Mouse (Mus musculus) kidney, postnatal 4 days (tissue): ENCODE measurements around the gene Gm17660.
A peak's percentile ranks its signal among the peaks of the same experiment; 100 is the strongest.

Source experiments
- DNase-seq, 2 experiments: peaks; one replicate each; pipeline ENCODE4 v3.0.0; 2021; ENCODE audit warnings: mixed read lengths in 2 of 2

Gm17660 gene

GRCm38 (mm10) chr5:104076361-104076760, 1.0 kb downstream of the Gm17660 start:
- DNase-seq: peak in 1 of 2 experiments; percentile 14

GRCm38 (mm10) chr5:104074388-104074787, 3.0 kb downstream of the Gm17660 start:
- peak; percentile 87 for DNase-seq

- no peak for DNase-seq
These were observed 3.8 kb downstream of the Gm17660 start for GRCm38 (mm10) chr5:104073602-104074001.

DNA sequence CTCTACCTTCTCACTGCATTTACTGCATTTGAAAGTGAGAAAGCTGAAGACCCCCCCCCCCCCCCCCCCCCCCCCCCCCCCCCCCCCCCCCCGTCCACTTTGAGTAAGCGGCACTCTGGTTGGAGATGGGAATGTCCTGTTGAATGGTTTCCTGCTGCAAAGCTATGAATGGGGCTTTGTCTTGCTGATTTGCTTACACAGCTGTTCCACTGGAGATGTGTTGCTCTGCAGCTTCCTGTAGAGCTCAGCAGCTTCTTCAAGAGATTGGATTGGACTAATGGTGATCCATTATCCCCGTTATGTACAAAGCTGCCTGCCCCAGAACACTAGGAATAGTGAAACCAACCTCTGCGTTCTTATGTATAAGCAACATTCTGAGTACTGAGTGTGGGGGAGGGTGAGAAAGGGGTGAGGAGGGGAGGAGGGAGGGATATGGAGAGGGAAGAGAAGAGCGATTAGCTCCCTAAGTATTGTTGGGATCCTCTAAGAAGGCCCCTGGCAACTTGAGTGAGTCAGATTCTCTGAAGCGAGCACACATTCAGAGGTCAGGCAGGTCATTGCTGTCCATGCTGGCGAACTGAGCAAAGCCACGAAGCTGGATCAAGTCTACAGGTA, 5.0 kb downstream of the Gm17660 start:
- peak in 1 of 2 experiments; percentile 34 for DNase-seq

DNA sequence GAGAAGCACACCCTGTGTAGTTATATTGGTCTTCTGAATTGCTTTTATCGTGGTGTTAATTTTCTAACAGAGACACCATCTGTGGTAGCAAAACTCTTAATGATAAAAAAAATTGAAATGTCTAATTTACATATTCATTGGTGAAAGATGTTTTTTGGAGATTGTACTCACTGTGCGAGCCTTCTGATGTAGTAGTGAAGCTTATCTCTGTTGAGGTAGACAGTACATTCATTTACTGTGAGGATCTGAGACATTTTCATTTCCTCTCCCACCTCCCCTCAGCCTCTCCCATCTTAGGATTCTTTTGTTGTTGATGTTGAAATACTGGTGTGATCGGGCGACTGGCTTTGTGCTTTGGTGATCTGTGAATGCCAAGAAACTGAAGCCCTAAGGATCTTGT, 6.4 kb downstream of the Gm17660 start:
- no peak for DNase-seq

- DNase-seq: peak; percentile 31 to 45
These were observed 8.7 kb downstream of the Gm17660 start for GRCm38 (mm10) chr5:104068751-104069150.

- no peak for DNase-seq
These were observed 14.4 kb downstream of the Gm17660 start for GRCm38 (mm10) chr5:104062773-104063551.

DNA sequence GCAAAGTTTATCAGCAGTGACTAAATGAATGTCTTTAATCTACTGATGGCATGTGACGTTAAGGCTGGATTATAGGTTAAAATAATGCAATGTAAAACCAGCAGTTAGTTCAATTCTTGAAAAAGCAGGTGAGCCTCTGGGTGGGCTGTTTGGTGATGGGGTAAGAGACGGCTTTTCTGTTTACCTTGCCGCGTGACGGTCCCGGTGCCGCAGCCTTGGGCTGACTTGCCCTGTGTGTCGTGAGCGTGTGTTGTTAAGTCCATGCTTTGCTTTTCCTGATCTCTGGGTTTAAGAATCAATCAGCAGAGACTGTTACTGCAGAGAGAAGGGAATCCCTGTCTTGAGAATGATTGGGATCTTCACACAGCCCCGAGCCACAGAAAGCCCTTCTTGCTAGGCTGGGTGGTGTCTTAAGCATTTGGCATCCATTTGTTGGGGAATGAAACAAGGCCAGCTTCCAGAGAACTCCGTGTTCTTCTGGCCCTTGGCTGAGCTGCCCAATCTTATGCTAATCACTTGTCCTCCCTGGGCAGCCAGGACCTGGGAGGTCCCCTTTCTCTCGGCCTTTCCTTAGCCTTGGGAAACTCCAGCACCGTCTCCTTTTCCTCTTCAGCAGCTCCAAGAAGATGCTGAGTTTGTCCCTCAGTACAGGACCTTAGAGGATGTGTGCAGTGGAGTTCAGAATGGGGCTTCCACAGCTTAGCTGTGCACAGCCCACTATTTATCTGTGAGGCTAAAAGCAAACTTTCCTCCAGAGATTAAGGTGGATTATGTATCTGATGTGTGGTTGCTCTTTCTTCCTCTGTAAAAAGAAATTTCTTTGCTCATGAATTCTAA, 15.3 kb downstream of the Gm17660 start:
- no peak for DNase-seq

- DNase-seq: no peak
These were observed 17.0 kb downstream of the Gm17660 start for GRCm38 (mm10) chr5:104060429-104060828.

DNA sequence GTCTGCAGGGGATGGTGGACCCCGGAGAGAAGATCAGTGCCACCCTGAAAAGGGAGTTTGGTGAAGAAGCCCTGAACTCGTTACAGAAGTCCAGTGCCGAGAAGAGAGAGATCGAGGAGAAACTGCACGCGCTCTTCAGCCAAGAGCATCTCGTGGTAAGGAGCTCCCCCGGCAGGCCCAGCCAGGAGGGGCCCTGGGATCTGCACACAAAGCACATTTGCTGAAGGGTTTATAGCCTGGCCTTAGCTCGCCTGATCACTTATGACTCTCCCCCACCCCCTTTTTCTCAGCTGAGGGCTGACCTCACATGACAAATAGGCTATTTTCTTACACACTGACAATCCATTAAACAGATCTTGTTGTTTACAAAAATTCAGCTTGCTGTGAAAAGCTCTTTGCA, 17.8 kb downstream of the Gm17660 start:
- DNase-seq: peak; percentile 18 to 39

DNA sequence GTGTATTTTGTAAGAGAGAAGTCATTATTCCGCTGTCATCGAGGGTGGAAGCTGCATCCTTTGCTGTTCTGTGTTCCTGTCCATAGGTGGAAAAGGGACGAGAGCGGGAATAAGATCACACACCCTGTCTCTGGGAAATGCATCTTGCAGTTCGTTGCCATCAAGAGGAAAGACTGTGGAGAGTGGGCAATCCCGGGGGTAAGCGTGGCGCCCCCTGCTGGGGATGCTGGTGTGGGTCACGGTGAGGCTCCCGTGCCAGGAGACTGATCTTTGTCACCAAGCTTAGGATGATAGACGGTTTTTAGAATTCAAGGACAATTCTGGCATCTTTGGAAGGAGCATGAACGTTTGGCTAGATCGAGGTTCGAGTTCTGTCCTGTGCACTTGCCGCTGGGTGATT, 19.4 kb downstream of the Gm17660 start:
- peak; percentile 65 to 66 for DNase-seq

DNA sequence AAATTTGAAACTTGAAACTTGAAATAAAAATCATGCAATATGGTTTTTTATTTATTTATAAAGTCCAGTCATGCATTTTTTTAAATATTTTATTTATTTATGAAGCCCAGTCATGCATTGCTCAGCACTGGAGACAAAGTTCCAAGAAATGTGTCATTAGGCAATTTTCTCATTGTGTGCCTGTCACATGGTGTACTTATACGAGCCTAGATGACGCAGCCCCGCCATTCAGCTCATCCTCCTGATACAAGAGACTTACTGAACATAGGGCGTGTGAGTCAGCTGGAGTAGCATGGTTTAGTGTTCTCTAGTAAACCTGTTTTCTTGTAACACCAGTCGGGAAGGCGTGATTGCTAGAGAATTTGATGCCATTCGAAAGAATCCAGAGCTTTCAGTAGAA, 21.1 kb downstream of the Gm17660 start:
- no peak for DNase-seq

DNA sequence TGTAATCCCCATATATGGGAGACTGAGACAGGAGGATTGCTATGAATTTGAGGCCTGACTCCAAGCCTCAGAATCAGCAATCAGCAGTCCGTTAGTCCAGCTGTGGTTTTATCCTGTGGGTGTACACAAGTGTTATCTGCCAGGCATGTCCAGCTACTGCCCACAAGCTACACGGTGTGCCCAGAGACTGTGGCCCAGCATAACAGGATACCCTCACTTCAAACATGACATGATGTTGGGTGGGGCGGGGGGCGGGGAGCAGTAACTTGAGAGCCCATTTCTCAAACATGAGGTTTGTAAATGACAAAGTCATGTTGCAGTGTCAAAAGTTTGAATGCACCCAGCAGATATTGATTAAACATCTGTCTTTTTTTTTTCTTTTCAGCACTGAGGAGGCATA, 21.6 kb downstream of the Gm17660 start:
- no peak for DNase-seq

DNA sequence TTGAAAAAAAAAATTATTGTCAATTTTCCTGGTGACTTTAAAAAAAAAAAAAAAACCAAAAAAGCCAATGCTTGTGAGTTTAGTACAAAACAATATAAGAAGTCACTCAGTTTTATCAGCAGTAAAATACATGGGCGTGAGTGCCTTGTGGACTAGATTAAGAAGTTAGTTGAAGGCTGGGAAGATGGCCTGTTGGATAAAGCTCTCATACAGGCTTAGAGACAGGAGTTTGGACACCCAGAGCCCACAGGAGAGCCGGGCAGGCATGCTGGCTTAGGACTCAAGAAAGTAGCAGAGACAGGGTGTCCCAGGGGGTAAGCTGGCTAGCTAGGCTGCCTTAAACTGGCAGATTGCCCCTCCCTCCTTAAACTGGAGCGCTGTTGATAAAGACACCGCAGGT, 22.5 kb downstream of the Gm17660 start:
- DNase-seq: no peak

- peak in 1 of 2 experiments; percentile 47 for DNase-seq
These were observed 24.5 kb downstream of the Gm17660 start for GRCm38 (mm10) chr5:104052956-104053355.

- no peak for DNase-seq
These were observed 29.3 kb downstream of the Gm17660 start for GRCm38 (mm10) chr5:104048139-104048538.

DNA sequence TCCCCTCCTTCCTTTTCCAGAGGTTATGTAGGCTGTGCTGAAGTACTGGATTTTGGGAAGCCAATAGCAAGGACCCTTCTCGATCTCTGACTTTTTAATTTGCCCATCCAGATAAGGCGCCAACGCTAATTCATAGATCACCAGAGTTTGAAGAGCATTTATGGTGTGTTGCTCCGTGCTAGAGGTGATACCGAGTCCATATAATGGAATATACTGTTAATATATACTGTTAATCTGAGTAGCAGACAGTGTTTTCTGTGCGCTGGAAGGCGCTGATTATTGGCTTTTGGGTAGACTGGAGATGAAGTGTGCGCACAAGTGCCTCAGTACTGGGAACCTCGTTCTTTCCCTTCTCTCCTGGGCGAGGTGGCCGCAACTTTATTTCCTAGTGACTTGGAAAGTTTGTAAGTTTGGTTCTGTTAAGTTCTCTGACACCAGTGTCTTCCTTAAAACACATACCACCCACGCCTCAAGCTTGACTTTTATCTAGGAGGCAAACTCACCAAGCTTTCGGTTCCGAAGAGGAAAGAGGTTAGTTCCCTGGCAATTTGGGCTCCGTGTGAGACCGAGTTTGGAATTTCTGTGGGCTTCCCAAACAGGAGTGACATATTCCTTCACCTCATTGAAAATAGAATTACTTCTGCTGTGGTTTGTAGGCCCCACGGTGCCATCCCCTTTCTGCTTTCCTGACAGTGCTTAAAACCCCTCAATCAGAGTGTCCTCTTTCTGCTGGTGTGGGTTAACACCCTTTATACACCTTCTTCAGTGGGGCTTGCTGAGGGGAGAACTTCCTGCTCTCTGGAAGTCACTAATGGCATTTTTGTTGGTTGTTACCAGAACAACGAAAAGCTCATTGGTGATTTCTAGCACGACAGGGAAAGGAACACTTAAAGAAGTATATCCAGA, 30.0 kb downstream of the Gm17660 start:
- DNase-seq: peak; percentile 25 to 43

GRCm38 (mm10) chr5:104046256-104047199, 30.9 kb downstream of the Gm17660 start, which contains the start of gene Nudt9:
Nudt9 (plus strand) TSS chr5:104046306.
- peak; percentile 98 to 99 for DNase-seq

DNA sequence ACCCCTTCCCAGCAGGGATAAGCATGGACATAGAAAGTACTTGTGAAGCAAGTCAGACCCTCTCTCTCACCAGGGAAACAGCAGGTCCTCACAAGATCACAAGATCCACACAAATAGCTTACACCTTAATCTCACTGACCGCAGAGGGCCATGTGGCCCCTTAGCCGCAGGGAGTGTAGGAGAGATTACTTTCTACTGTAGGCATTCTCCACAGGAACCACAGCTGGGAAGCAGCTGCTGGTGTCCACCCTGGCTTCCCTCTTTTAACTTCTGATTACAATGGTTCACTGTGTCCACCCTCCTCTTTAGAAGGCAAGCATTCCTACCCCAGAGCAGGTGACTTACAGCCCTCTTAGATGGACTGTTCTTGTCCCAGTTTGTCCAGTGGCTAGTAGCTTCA, 33.7 kb downstream of the Gm17660 start:
- no peak for DNase-seq

DNA sequence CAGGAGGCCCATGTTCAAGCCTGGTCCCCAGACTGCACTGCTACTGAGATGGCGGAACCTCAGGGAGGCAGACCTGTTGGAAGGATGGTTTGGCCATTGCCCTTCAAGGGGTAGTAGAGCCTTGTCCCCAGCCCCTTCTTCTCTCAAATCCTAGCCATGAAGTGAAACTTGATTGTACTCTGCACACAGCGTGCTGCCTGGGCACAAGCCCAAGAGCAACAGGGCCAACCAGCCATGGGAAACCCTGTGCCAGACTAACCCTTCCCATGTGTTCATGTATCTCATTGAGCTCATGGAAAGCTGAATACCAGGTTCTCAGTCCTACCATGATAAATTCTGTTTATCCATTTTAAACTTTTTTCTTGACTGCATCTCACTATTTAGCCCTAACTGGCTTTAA, 34.5 kb downstream of the Gm17660 start:
- DNase-seq: no peak
